Mouse (Mus musculus) intestine, embryonic 15.5 days (tissue): ENCODE measurements around the gene Olfr308. TPM values are rescaled to one million over a fixed set of nuclear protein-coding genes. Genes with fewer than 3 reads are reported as not detected.
"Not testable (repeated sequence)": the region's sequence is repeated elsewhere in the genome, so short reads cannot be mapped to it uniquely, and the experiment has no call there.

Experiments
- ATAC-seq: fragments of 200-750 bp; cut with Nextera tagmentation; 2 replicates; pipeline ENCODE4 v1.8.0; 2017; ENCODE audit warnings: moderate TSS enrichment, moderate library complexity
- H3K27ac ChIP-seq: fragments of 300-500 bp; sonication (generic); 2 replicates; pipeline ENCODE4 v1.5.1; 2015; ENCODE audit warnings: mild to moderate bottlenecking, inconsistent platforms
- H3K27me3 ChIP-seq: fragments of 300-500 bp; sonication (generic); replicated peaks from 2 replicates; pipeline ENCODE4 v1.6.1; 2015; ENCODE audit warnings: inconsistent platforms
- H3K36me3 ChIP-seq: fragments of 300-500 bp; sonication (generic); 2 replicates; pipeline ENCODE4 v1.6.1; 2015; ENCODE audit warnings: inconsistent platforms
- H3K4me1 ChIP-seq: fragments of 300-500 bp; sonication (generic); replicated peaks from 2 replicates; pipeline ENCODE4 v1.6.1; 2015; ENCODE audit warnings: inconsistent platforms
- H3K4me2 ChIP-seq: fragments of 300-500 bp; sonication (generic); replicated peaks from 2 replicates; pipeline ENCODE4 v1.6.1; 2015; ENCODE audit warnings: mild to moderate bottlenecking, inconsistent platforms
- H3K4me3 ChIP-seq: fragments of 300-500 bp; sonication (generic); replicated peaks from 2 replicates; pipeline ENCODE4 v1.5.1; 2015; ENCODE audit warnings: inconsistent platforms
- H3K9ac ChIP-seq: fragments of 300-500 bp; sonication (generic); 2 replicates; pipeline ENCODE4 v1.6.1; 2015; ENCODE audit warnings: inconsistent platforms
- H3K9me3 ChIP-seq: fragments of 300-500 bp; sonication (generic); 2 replicates; pipeline ENCODE4 v1.6.1; 2016; ENCODE audit warnings: inconsistent platforms
- WGBS: fragments of 180-500 bp; shearing (Covaris S2); methylation state at CpG from one replicate; pipeline ENCODE4 v1.1.7; 2015; 5-methylcytosine and 5-hydroxymethylcytosine counted together
- polyA plus RNA-seq: library from polyadenylated mRNA; unstranded; fragments of >200 nt; fragmentation: Nextera tagmentation; extraction: Ambion mirVana; gene quantifications from 2 replicates; pipeline ENCODE4 v1.2.1, GENCODE M21; 2015

The Olfr308 gene
- not detected in 2 replicates for polyA plus RNA-seq

GRCm38 (mm10) chr7:86325530-86325929 lies at the start of gene Olfr308:
Olfr308 (minus strand) TSS chr7:86325630.
- Histone ChIP-seq H3K36me3 (no peaks in the 10 kb centered on the region), H3K27me3 (no peaks in the 10 kb centered on the region), H3K4me3 (no peak within 1 kb of the TSS), H3K4me1 (no peaks in the 10 kb centered on the region), H3K27ac (no peak within 1 kb of the TSS), H3K9me3 (no peaks in the 10 kb centered on the region), H3K4me2 (no peak within 1 kb of the TSS), H3K9ac (no peak within 1 kb of the TSS)
- no peak for ATAC-seq

- H3K27ac ChIP-seq = no peak within 1 kb of the TSS
- H3K36me3 ChIP-seq = no peaks in the 10 kb centered on the region
- 83% methylated on average over 1 of the region's 1 CpGs for WGBS
- no peaks in the 10 kb centered on the region for H3K27me3 ChIP-seq
- no peak within 1 kb of the TSS for H3K4me3 ChIP-seq
- no peaks in the 10 kb centered on the region for H3K4me1 ChIP-seq
- ATAC-seq = no peak
- H3K4me2 ChIP-seq = no peak within 1 kb of the TSS
- no peak within 1 kb of the TSS for H3K9ac ChIP-seq
- no peaks in the 10 kb centered on the region for H3K9me3 ChIP-seq
Measured at GRCm38 (mm10) chr7:86366828-86367227, 41.4 kb upstream of the Olfr308 start, which contains the start of gene Olfr305. Olfr305 (minus strand) TSS chr7:86366928.

- not testable (repeated sequence) for H3K36me3 ChIP-seq, H3K4me2 ChIP-seq, ATAC-seq, H3K4me3 ChIP-seq, H3K27ac ChIP-seq, H3K9me3 ChIP-seq, H3K4me1 ChIP-seq, H3K27me3 ChIP-seq, H3K9ac ChIP-seq
- 88% methylated on average over 9 of the region's 9 CpGs for WGBS
Measured at GRCm38 (mm10) chr7:86346296-86346695, 20.9 kb upstream of the Olfr308 start.

GRCm38 (mm10) chr7:86344253-86344652 lies 18.8 kb upstream of the Olfr308 start:
- Histone ChIP-seq H3K4me1 (no peaks in the 10 kb centered on the region), H3K4me2 (no peak overlapping the region), H3K4me3 (no peak overlapping the region), H3K9ac (no peak overlapping the region), H3K27me3 (no peaks in the 10 kb centered on the region), H3K9me3 (no peaks in the 10 kb centered on the region), H3K27ac (no peak overlapping the region), H3K36me3 (no peaks in the 10 kb centered on the region)
- ATAC-seq = no peak
- 72% methylated on average over 3 of the region's 3 CpGs for WGBS

GRCm38 (mm10) chr7:86342881-86343565 lies 17.6 kb upstream of the Olfr308 start:
- no peak overlapping the region for H3K4me3 ChIP-seq
- no peak overlapping the region for H3K4me2 ChIP-seq
- WGBS = 72% methylated on average over 14 of the region's 14 CpGs
- no peaks in the 10 kb centered on the region for H3K4me1 ChIP-seq
- no peaks in the 10 kb centered on the region for H3K36me3 ChIP-seq
- no peaks in the 10 kb centered on the region for H3K9me3 ChIP-seq
- H3K27me3 ChIP-seq = no peaks in the 10 kb centered on the region
- no peak overlapping the region for H3K9ac ChIP-seq
- H3K27ac ChIP-seq = no peak overlapping the region
- no peak for ATAC-seq

- WGBS = 69% methylated on average over 1 of the region's 1 CpGs
- Histone ChIP-seq H3K4me2 (no peak within 1 kb of the TSS), H3K27me3 (no peaks in the 10 kb centered on the region), H3K9me3 (no peaks in the 10 kb centered on the region), H3K4me3 (no peak within 1 kb of the TSS), H3K27ac (no peak within 1 kb of the TSS), H3K36me3 (no peaks in the 10 kb centered on the region), H3K4me1 (no peaks in the 10 kb centered on the region), H3K9ac (no peak within 1 kb of the TSS)
- no peak for ATAC-seq
Measured at GRCm38 (mm10) chr7:86337486-86337885, 12.1 kb upstream of the Olfr308 start, which contains the start of gene Olfr307. Olfr307 (minus strand) TSS chr7:86337586.

GRCm38 (mm10) chr7:86321323-86321722 lies 4.1 kb downstream of the Olfr308 start:
- Histone ChIP-seq H3K4me1 (no peaks in the 10 kb centered on the region), H3K27me3 (no peaks in the 10 kb centered on the region), H3K9ac (no peak overlapping the region), H3K4me3 (no peak overlapping the region), H3K36me3 (no peaks in the 10 kb centered on the region), H3K9me3 (no peaks in the 10 kb centered on the region), H3K4me2 (no peak overlapping the region), H3K27ac (no peak overlapping the region)
- 86% methylated on average over 2 of the region's 2 CpGs for WGBS
- no peak for ATAC-seq

GRCm38 (mm10) chr7:86313608-86314007 lies 11.8 kb downstream of the Olfr308 start, which contains the start of gene Olfr309:
Olfr309 (minus strand) TSS chr7:86313708.
- Histone ChIP-seq H3K27ac (no peak within 1 kb of the TSS), H3K4me2 (no peak within 1 kb of the TSS), H3K4me1 (no peaks in the 10 kb centered on the region), H3K4me3 (no peak within 1 kb of the TSS), H3K9ac (no peak within 1 kb of the TSS), H3K27me3 (no peaks in the 10 kb centered on the region), H3K9me3 (no peaks in the 10 kb centered on the region), H3K36me3 (no peaks in the 10 kb centered on the region)
- WGBS = 78% methylated on average over 2 of the region's 2 CpGs
- ATAC-seq = no peak

GRCm38 (mm10) chr7:86277072-86277471 lies 48.4 kb downstream of the Olfr308 start, which contains the start of gene Olfr310:
Olfr310 (minus strand) TSS chr7:86277172.
- no peak within 1 kb of the TSS for H3K9ac ChIP-seq
- ATAC-seq = no peak
- H3K36me3 ChIP-seq = no peaks in the 10 kb centered on the region
- no peak within 1 kb of the TSS for H3K27ac ChIP-seq
- H3K4me1 ChIP-seq = no peaks in the 10 kb centered on the region
- H3K4me2 ChIP-seq = no peak within 1 kb of the TSS
- H3K27me3 ChIP-seq = no peaks in the 10 kb centered on the region
- 73% methylated on average over 1 of the region's 1 CpGs for WGBS
- H3K4me3 ChIP-seq = no peak within 1 kb of the TSS
- no peaks in the 10 kb centered on the region for H3K9me3 ChIP-seq

Other genes with a start within 250 kb of the Olfr308 start
- not detected in 2 replicates for gene Vmn2r75, start 153.9 kb downstream of the Olfr308 start, polyA plus RNA-seq
- gene Vmn2r76, start 79.3 kb downstream of the Olfr308 start, polyA plus RNA-seq = not detected in 2 replicates
- not detected in 2 replicates for gene Olfr310, start 48.5 kb downstream of the Olfr308 start, polyA plus RNA-seq
- not detected in 2 replicates for gene Olfr309, start 11.9 kb downstream of the Olfr308 start, polyA plus RNA-seq
- not detected in 2 replicates for gene Olfr307, start 12.0 kb upstream of the Olfr308 start, polyA plus RNA-seq
- not detected in 2 replicates for gene Olfr305, start 41.3 kb upstream of the Olfr308 start, polyA plus RNA-seq
- gene Olfr304, start 61.0 kb upstream of the Olfr308 start, polyA plus RNA-seq = not detected in 2 replicates
- gene Olfr303, start 72.2 kb upstream of the Olfr308 start, polyA plus RNA-seq = not detected in 2 replicates
- not detected in 2 replicates for gene Olfr301, start 78.2 kb upstream of the Olfr308 start, polyA plus RNA-seq
- gene Olfr299, start 134.3 kb upstream of the Olfr308 start, polyA plus RNA-seq = not detected in 2 replicates
- gene Olfr298, start 166.9 kb upstream of the Olfr308 start, polyA plus RNA-seq = not detected in 2 replicates
- gene Olfr297, start 194.3 kb upstream of the Olfr308 start, polyA plus RNA-seq = not detected in 2 replicates